Mouse (Mus musculus) olfactory bulb, adult 2 months (tissue): Measurements from ENCODE around the gene Map4k2. TPM values are rescaled to one million over a fixed set of nuclear protein-coding genes. Genes with fewer than 3 reads are reported as not detected.

Source experiments
- H3K27ac ChIP-seq: fragments of 200-500 bp; 2 replicates; pipeline ENCODE4 v1.5.1; 2012; ENCODE audit warnings: low read depth, low read length; ENCODE audit not compliant: insufficient read depth
- H3K4me1 ChIP-seq: fragments of 200-500 bp; 2 replicates; pipeline ENCODE4 v1.6.1; 2012; ENCODE audit warnings: low read length; ENCODE audit not compliant: control insufficient read depth, insufficient read depth
- H3K4me3 ChIP-seq: fragments of 200-500 bp; 2 replicates; pipeline ENCODE4 v1.5.1; 2012; ENCODE audit warnings: mild to moderate bottlenecking, low read depth, low read length, moderate library complexity; ENCODE audit not compliant: insufficient read depth
- CTCF ChIP-seq: fragments of 200-500 bp; IDR thresholded peaks from 2 replicates; pipeline ENCODE4 v1.5.1; 2012; ENCODE audit warnings: low read depth, mild to moderate bottlenecking, low read length, moderate library complexity; ENCODE audit not compliant: insufficient read depth
- POLR2A ChIP-seq: fragments of 200-500 bp; IDR thresholded peaks from 2 replicates; pipeline ENCODE4 v1.6.1; 2012; ENCODE audit warnings: mild to moderate bottlenecking, low read depth, low read length, moderate library complexity; ENCODE audit not compliant: insufficient read depth
- WGBS: fragments of 180-500 bp; shearing (Covaris S2); methylation state at CpG from one replicate; pipeline ENCODE4 v1.1.7; 2018; 5-methylcytosine and 5-hydroxymethylcytosine counted together
- polyA plus RNA-seq: library from polyadenylated mRNA; stranded (reverse); fragments of >200 nt; gene quantifications from 2 replicates; pipeline ENCODE4 v1.2.4, GENCODE M21; 2012; ENCODE audit warnings: low replicate concordance; ENCODE audit not compliant: missing spikeins, insufficient read depth, insufficient read length

Gene Map4k2
- polyA plus RNA-seq, 1 experiment, result 158 TPM

- TF ChIP-seq CTCF, result no peak
- no peak for TF ChIP-seq POLR2A
- 75% methylated on average over 6 of the region's 6 CpGs for WGBS
- H3K27ac ChIP-seq, result no peak overlapping the region
- H3K4me3 ChIP-seq, result no peak overlapping the region
- H3K4me1 ChIP-seq, result peaks cover 15% of the 10 kb centered on the region
These were observed 49.3 kb downstream of the Map4k2 start for GRCm38 (mm10) chr19:6390251-6390650.

GRCm38 (mm10) chr19:6392743-6393393, 51.9 kb downstream of the Map4k2 start:
- H3K4me3 ChIP-seq, result no peak overlapping the region
- TF ChIP-seq CTCF (no peak), POLR2A (no peak)
- peaks cover 7% of the 10 kb centered on the region; the same call in 1 of the 2 replicates for H3K4me1 ChIP-seq
- 94% methylated on average over 14 of the region's 14 CpGs for WGBS
- no peak overlapping the region for H3K27ac ChIP-seq

GRCm38 (mm10) chr19:6393637-6394036, 52.7 kb downstream of the Map4k2 start:
- Histone ChIP-seq H3K4me3 (no peak overlapping the region), H3K27ac (no peak overlapping the region), H3K4me1 (peaks cover 11% of the 10 kb centered on the region)
- TF ChIP-seq POLR2A, result no peak
- no peak for TF ChIP-seq CTCF
- 93% methylated on average over 16 of the region's 16 CpGs for WGBS

- peaks cover 21% of the 10 kb centered on the region for H3K4me1 ChIP-seq
- no peak for TF ChIP-seq CTCF
- TF ChIP-seq POLR2A, result no peak
- no peak overlapping the region for H3K4me3 ChIP-seq
- H3K27ac ChIP-seq, result no peak overlapping the region
- WGBS, result 84% methylated on average over 5 of the region's 5 CpGs
These were observed 55.3 kb downstream of the Map4k2 start for GRCm38 (mm10) chr19:6396237-6396636.

GRCm38 (mm10) chr19:6397582-6398249, 56.8 kb downstream of the Map4k2 start:
- 89% methylated on average over 22 of the region's 22 CpGs for WGBS
- no peak for TF ChIP-seq POLR2A
- no peak for TF ChIP-seq CTCF
- Histone ChIP-seq H3K27ac (no peak overlapping the region), H3K4me1 (peaks cover 32% of the 10 kb centered on the region), H3K4me3 (no peak overlapping the region)

GRCm38 (mm10) chr19:6398447-6399284, 57.7 kb downstream of the Map4k2 start:
- peak overlapping the region; percentile 64 for H3K4me3 ChIP-seq
- TF ChIP-seq POLR2A (no peak), CTCF (no peak)
- H3K4me1 ChIP-seq, result peaks cover 42% of the 10 kb centered on the region
- no peak overlapping the region; the same call in 1 of the 2 replicates for H3K27ac ChIP-seq
- WGBS, result 2% methylated on average over 39 of the region's 39 CpGs

- H3K4me3 ChIP-seq, result peak within 1 kb of the TSS; percentile 64
- TF ChIP-seq CTCF, result no peak
- no peak for TF ChIP-seq POLR2A
- peaks cover 50% of the 10 kb centered on the region for H3K4me1 ChIP-seq
- peak within 1 kb of the TSS; percentile 9; the same call in 1 of the 2 replicates for H3K27ac ChIP-seq
- 1% methylated on average over 82 of the region's 87 CpGs for WGBS
These were observed 58.6 kb downstream of the Map4k2 start, which contains the start of gene Rasgrp2 for GRCm38 (mm10) chr19:6399285-6400095. TSS of gene Rasgrp2 (plus strand) at chr19:6399340.
